Mouse (Mus musculus) olfactory bulb, adult 2 months (tissue): ENCODE data around the gene Trim10.

Experiments
- CTCF ChIP-seq: fragments of 200-500 bp; IDR thresholded peaks from 2 replicates; pipeline ENCODE4 v1.5.1; 2012; ENCODE audit warnings: low read depth, mild to moderate bottlenecking, low read length, moderate library complexity; ENCODE audit not compliant: insufficient read depth
- POLR2A ChIP-seq: fragments of 200-500 bp; IDR thresholded peaks from 2 replicates; pipeline ENCODE4 v1.6.1; 2012; ENCODE audit warnings: mild to moderate bottlenecking, low read depth, low read length, moderate library complexity; ENCODE audit not compliant: insufficient read depth

DNA sequence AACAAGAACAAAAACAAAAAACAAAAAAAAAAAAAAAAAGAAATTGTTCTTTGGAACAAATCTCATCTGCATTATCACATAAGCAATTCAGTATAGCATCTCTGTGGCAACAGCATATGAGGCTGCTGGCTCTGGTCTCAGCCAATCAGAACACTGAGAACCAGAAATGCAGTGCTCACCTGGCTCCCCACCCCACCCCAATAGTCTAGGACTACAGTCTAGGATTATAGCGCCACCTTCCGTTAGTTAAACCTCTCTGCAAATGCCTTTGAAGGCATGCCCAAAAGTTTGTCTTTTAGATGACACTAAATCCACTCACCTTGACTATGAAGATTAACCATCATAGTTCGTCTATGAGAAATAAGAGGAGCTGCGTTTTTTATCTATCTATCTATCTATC, 43.8 kb upstream of the Trim10 start:
- TF ChIP-seq CTCF (no peak), POLR2A (no peak)
